Mouse (Mus musculus): ENCODE data around the gene Slc25a12.

Slc25a12 gene

GRCm38 (mm10) chr2:71347732-71348490 is 19.6 kb downstream of the Slc25a12 start:
- no peak for DNase-seq

GRCm38 (mm10) chr2:71347160-71347559 is 20.4 kb downstream of the Slc25a12 start:
- DNase-seq, result no peak

- no peak for DNase-seq
These were observed 23.5 kb downstream of the Slc25a12 start for GRCm38 (mm10) chr2:71343884-71344640.

- no peak for DNase-seq
These were observed 27.4 kb downstream of the Slc25a12 start for GRCm38 (mm10) chr2:71340126-71340525.

DNA sequence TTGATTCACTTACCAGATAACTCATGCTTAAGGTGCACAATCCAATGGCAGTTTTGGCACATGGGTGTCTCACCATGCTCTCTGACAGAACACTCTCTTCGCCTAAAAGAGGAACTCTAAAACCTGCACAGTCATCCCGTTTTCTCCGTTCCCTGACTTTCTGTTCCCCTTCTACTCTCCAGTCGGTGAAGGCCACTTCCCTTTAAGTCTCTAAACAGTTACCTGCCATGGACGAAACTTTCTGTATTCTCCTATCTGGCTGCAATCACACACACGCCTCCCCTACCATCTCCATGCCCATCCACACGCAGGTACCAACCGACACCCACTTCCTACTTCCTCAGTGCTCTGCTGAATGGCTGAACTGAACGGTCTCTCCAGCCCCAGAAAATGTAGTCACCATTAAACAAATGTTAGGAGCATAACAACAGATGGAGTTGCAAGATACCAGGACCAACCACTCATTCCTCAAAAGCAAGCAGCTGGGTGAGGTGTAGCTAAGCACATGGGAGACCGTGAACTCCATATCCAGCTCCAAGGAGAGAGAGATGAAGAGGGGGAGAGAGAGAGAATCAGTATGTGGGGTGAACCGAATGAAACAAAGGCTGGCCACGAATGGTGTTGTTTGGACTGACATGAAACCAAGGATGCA is 29.3 kb downstream of the Slc25a12 start:
- DNase-seq, result no peak

GRCm38 (mm10) chr2:71336631-71337030 is 30.9 kb downstream of the Slc25a12 start:
- no peak for DNase-seq

- no peak for DNase-seq
These were observed 31.3 kb downstream of the Slc25a12 start for GRCm38 (mm10) chr2:71336209-71336608.

GRCm38 (mm10) chr2:71333986-71334822 is 33.3 kb downstream of the Slc25a12 start:
- no peak for DNase-seq

GRCm38 (mm10) chr2:71329761-71330160 is 37.8 kb downstream of the Slc25a12 start:
- DNase-seq, result no peak

DNA sequence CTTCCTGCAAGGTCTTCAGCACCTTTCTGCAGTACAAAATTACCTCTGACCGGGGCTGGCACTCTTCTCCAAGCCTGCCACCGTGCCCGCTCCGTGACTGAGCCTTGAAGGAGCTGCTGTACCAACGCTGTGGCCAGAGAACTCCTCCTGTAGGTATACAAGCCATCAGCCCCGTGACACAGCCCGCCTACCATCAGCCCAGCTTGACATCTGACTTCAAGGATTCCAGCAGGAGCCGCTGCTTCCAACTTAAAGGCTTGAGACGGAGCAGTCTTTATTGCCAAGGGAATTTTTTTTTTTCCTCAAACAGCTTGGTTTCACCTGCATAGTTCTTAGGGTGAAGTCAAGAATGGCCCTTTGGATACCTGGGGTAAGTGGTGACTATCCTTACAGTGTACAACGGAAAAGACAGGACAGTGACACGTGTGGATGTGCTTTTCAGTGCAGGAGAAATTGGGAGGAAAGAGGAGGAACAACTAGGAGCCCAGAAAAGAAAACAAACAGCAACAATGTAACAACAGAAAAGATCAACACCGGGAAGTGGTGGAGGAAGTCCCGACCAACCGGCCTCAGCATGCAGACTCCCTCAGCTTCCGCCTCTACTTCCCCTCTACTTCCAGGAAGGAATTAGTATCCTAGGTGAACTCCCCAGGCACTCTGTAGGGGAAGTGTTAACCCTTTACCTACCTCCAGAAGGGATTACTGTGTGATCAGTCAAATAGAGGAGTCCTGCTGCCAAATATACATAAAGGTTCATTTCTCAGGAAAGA is 39.0 kb downstream of the Slc25a12 start:
- no peak for DNase-seq

GRCm38 (mm10) chr2:71327715-71328114 is 39.8 kb downstream of the Slc25a12 start:
- DNase-seq, result no peak

GRCm38 (mm10) chr2:71326766-71327464 is 40.6 kb downstream of the Slc25a12 start:
- DNase-seq, result no peak

- no peak for DNase-seq
These were observed 43.7 kb downstream of the Slc25a12 start for GRCm38 (mm10) chr2:71323886-71324285.

GRCm38 (mm10) chr2:71321486-71321885 is 46.1 kb downstream of the Slc25a12 start:
- DNase-seq, result no peak

- no peak for DNase-seq
These were observed 51.3 kb downstream of the Slc25a12 start for GRCm38 (mm10) chr2:71316116-71316789.

- no peak for DNase-seq
These were observed 52.5 kb downstream of the Slc25a12 start for GRCm38 (mm10) chr2:71315022-71315421.

GRCm38 (mm10) chr2:71314080-71314479 is 53.5 kb downstream of the Slc25a12 start:
- DNase-seq, result no peak

- no peak for DNase-seq
These were observed 55.5 kb downstream of the Slc25a12 start for GRCm38 (mm10) chr2:71312067-71312466.

GRCm38 (mm10) chr2:71309726-71310125 is 57.8 kb downstream of the Slc25a12 start:
- DNase-seq, result no peak

DNA sequence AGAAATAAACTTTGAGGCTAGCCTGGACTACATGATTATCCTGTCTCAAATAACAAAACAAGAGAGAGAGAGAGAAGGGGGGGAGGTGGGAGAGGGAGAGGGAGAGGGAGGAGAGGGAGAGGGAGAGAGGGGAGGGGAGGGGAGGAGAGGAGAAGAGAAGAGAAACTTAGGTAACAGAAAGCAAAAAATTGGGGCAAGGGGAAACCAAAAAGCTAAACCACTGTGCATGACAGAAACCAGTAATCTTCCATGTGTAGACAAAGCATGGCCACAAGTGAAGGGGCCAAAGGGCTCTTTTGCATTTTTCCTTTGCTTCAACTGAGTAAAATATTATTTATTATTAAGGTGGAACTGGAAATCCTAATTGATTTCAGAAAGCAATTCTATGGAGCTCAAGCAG is 61.2 kb downstream of the Slc25a12 start:
- DNase-seq, result no peak

DNA sequence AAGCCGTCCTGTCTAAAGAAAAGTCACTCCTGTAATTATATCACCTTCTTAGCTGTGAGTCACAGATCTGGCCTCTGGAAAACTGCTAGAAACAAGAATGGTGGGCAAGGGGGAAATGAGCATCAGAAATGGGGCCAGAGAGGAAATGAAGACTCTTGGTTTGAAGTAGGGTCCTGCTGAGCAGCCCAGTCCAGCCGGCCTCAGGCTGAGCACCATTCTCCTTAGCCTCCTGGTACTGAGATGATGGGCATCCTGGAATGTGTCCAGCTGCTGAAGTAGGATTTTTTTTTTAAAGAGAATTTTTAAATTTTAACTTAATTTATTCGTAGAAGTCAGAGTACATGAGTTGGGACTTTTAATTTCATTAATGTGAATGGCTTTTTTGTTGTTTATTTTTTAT is 62.7 kb downstream of the Slc25a12 start:
- DNase-seq, result no peak
